Mouse (Mus musculus) kidney, adult 2 months (tissue): ENCODE data around the gene 1700123O20Rik.

Source experiments
- CTCF ChIP-seq: fragments of 200-500 bp; conservative IDR thresholded peaks from 2 replicates; pipeline ENCODE4 v1.5.1; 2011; ENCODE audit warnings: low read depth, mild to moderate bottlenecking, control low read depth, low read length, moderate library complexity, mixed read lengths; ENCODE audit not compliant: insufficient read depth, insufficient read length
- POLR2A ChIP-seq: fragments of 200-500 bp; IDR thresholded peaks from one replicate; pipeline ENCODE4 v1.6.1; 2011; ENCODE audit warnings: low read depth, low read length, control low read depth

GRCm38 (mm10) chr14:54644294-54644693, 41.7 kb upstream of the 1700123O20Rik start:
- no peak for TF ChIP-seq CTCF
- no peak for TF ChIP-seq POLR2A
